Mouse (Mus musculus) forebrain, postnatal 0 days (tissue): ENCODE results near the gene Bhlhe23. TPM values are rescaled to one million over a fixed set of nuclear protein-coding genes. Genes with fewer than 3 reads are reported as not detected.

Experiments used
- ATAC-seq: fragments of 200-750 bp; cut with Nextera tagmentation; 2 replicates; pipeline ENCODE4 v1.8.0; 2017; ENCODE audit warnings: mild to moderate bottlenecking, moderate library complexity
- DNase-seq: peaks from one replicate; pipeline ENCODE4 v3.0.0-alpha.2; 2015
- H3K27ac ChIP-seq: fragments of 300-500 bp; sonication (generic); 2 replicates; pipeline ENCODE4 v1.5.1; 2014; ENCODE audit warnings: low read depth, mild to moderate bottlenecking, antibody characterized with exemption, low read length, moderate library complexity, mixed read lengths
- H3K27me3 ChIP-seq: fragments of 300-500 bp; sonication (generic); 2 replicates; pipeline ENCODE4 v1.6.1; 2014; ENCODE audit warnings: mild to moderate bottlenecking, low read length, mixed read lengths; ENCODE audit not compliant: insufficient read depth
- H3K36me3 ChIP-seq: fragments of 300-500 bp; sonication (generic); 2 replicates; pipeline ENCODE4 v1.6.1; 2014; ENCODE audit warnings: mild to moderate bottlenecking, moderate library complexity; ENCODE audit not compliant: insufficient read depth
- H3K4me1 ChIP-seq: fragments of 300-500 bp; sonication (generic); 2 replicates; pipeline ENCODE4 v1.6.1; 2014; ENCODE audit warnings: antibody characterized with exemption; ENCODE audit not compliant: insufficient read depth
- H3K4me2 ChIP-seq: fragments of 300-500 bp; sonication (generic); 2 replicates; pipeline ENCODE4 v1.6.1; 2014; ENCODE audit warnings: low read depth, mild to moderate bottlenecking, moderate library complexity
- H3K4me3 ChIP-seq: fragments of 300-500 bp; sonication (generic); 2 replicates; pipeline ENCODE4 v1.5.1; 2014; ENCODE audit warnings: low read depth, low read length, mixed read lengths
- H3K9ac ChIP-seq: fragments of 300-500 bp; sonication (generic); 2 replicates; pipeline ENCODE4 v1.6.1; 2014; ENCODE audit warnings: mild to moderate bottlenecking
- H3K9me3 ChIP-seq: fragments of 300-500 bp; sonication (generic); 2 replicates; pipeline ENCODE4 v1.6.1; 2016; ENCODE audit warnings: low read length
- CTCF ChIP-seq: sonication (generic); IDR thresholded peaks from 2 replicates; pipeline ENCODE4 v1.5.1; 2016; ENCODE audit warnings: antibody characterized with exemption, control low read depth, low read depth
- WGBS: fragments of 180-500 bp; shearing (Covaris S2); extraction: QIAGEN DNeasy Blood & Tissue Kit; methylation state at CpG from one replicate; pipeline ENCODE4 v1.1.7; 2014; 5-methylcytosine and 5-hydroxymethylcytosine counted together
- polyA plus RNA-seq: library from polyadenylated mRNA; unstranded; fragments of >200 nt; fragmentation: Nextera tagmentation; extraction: Ambion mirVana; gene quantifications from 2 replicates; pipeline ENCODE4 v1.2.1, GENCODE M21; 2015
- total RNA-seq: library from RNA; depleted of rRNA; stranded (reverse); fragments of >200 nt; gene quantifications from 2 replicates; pipeline ENCODE4 v1.2.3, GENCODE M21; 2014

The Bhlhe23 gene
- total and polyA plus RNA-seq, 2 experiments from 2014 or later = 0.33 to 0.71 TPM

GRCm38 (mm10) chr2:180813982-180814568 is 37.4 kb upstream of the Bhlhe23 start:
- Histone ChIP-seq H3K9me3 (no peaks in the 10 kb centered on the region), H3K9ac (no peak overlapping the region), H3K4me1 (no peaks in the 10 kb centered on the region), H3K4me2 (no peak overlapping the region), H3K27me3 (no peaks in the 10 kb centered on the region), H3K27ac (no peak overlapping the region), H3K4me3 (no peak overlapping the region), H3K36me3 (no peaks in the 10 kb centered on the region)
- 46% methylated on average over 4 of the region's 4 CpGs for WGBS
- ATAC-seq = peak; percentile 67
- TF ChIP-seq CTCF = peak; percentile 34
- DNase-seq = peak; percentile 32

DNA sequence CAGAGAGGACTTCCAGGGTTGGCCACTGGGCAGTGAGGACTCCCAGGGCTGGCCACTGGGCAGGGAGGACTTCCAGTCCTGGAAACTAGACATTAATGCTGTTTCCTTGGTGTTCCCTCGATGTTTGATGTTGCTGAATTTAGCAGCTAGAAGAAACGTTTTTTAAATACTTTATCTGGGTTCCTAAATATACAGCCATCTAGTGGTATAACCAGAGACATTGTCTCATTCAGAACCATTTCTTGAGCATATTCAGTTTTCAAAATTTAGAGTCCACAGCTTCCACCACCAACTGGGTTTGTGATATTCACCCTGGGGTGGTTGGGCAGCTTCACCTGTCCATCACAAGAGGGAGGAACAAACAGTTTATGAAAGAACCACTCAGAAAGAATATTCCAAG is 34.3 kb upstream of the Bhlhe23 start:
- no peak for ATAC-seq
- WGBS = 43% methylated on average over 2 of the region's 2 CpGs
- peak; percentile 40 for TF ChIP-seq CTCF

GRCm38 (mm10) chr2:180809510-180809909 is 32.8 kb upstream of the Bhlhe23 start:
- 67% methylated on average over 10 of the region's 10 CpGs for WGBS
- TF ChIP-seq CTCF = no peak
- Histone ChIP-seq H3K4me1 (no peaks in the 10 kb centered on the region), H3K36me3 (no peaks in the 10 kb centered on the region), H3K27me3 (no peaks in the 10 kb centered on the region), H3K4me2 (no peak overlapping the region), H3K9ac (no peak overlapping the region), H3K27ac (no peak overlapping the region), H3K9me3 (no peaks in the 10 kb centered on the region), H3K4me3 (no peak overlapping the region)
- ATAC-seq (no peak), DNase-seq (no peak)

More for the DNA sequence above, 34.3 kb upstream of the Bhlhe23 start:
- no peaks in the 10 kb centered on the region for H3K4me1 ChIP-seq
- no peaks in the 10 kb centered on the region for H3K9me3 ChIP-seq
- no peak overlapping the region for H3K4me2 ChIP-seq
- no peak overlapping the region for H3K27ac ChIP-seq
- no peak overlapping the region for H3K9ac ChIP-seq
- H3K27me3 ChIP-seq = no peaks in the 10 kb centered on the region
- DNase-seq = no peak
- H3K36me3 ChIP-seq = no peaks in the 10 kb centered on the region
- no peak overlapping the region for H3K4me3 ChIP-seq

- Histone ChIP-seq H3K36me3 (no peaks in the 10 kb centered on the region), H3K4me2 (no peak overlapping the region), H3K9ac (no peak overlapping the region), H3K4me3 (no peak overlapping the region), H3K27ac (no peak overlapping the region), H3K9me3 (no peaks in the 10 kb centered on the region), H3K4me1 (no peaks in the 10 kb centered on the region), H3K27me3 (no peaks in the 10 kb centered on the region)
- peak; percentile 80 for DNase-seq
- peak; percentile 94 for ATAC-seq
- WGBS = 38% methylated on average over 1 of the region's 1 CpGs
- peak; percentile 87 for TF ChIP-seq CTCF
Observed at GRCm38 (mm10) chr2:180805966-180806365, 29.3 kb upstream of the Bhlhe23 start.

- no peak for ATAC-seq
Observed at GRCm38 (mm10) chr2:180796008-180796407, 19.3 kb upstream of the Bhlhe23 start.

GRCm38 (mm10) chr2:180795597-180795996 is 18.9 kb upstream of the Bhlhe23 start:
- H3K4me1 ChIP-seq = no peaks in the 10 kb centered on the region
- ATAC-seq (no peak), DNase-seq (no peak)
- H3K4me3 ChIP-seq = no peak overlapping the region
- H3K9me3 ChIP-seq = no peaks in the 10 kb centered on the region
- no peak overlapping the region for H3K9ac ChIP-seq
- H3K27ac ChIP-seq = no peak overlapping the region
- H3K27me3 ChIP-seq = no peaks in the 10 kb centered on the region
- 64% methylated on average over 3 of the region's 3 CpGs for WGBS
- no peak for TF ChIP-seq CTCF
- no peaks in the 10 kb centered on the region for H3K36me3 ChIP-seq
- H3K4me2 ChIP-seq = no peak overlapping the region

More at GRCm38 (mm10) chr2:180796008-180796407, 19.3 kb upstream of the Bhlhe23 start:
- Histone ChIP-seq H3K4me3 (no peak overlapping the region), H3K9me3 (no peaks in the 10 kb centered on the region), H3K27ac (no peak overlapping the region), H3K9ac (no peak overlapping the region), H3K27me3 (no peaks in the 10 kb centered on the region), H3K36me3 (no peaks in the 10 kb centered on the region), H3K4me2 (no peak overlapping the region), H3K4me1 (no peaks in the 10 kb centered on the region)
- 62% methylated on average over 4 of the region's 4 CpGs for WGBS
- TF ChIP-seq CTCF = peak; percentile 49
- no peak for DNase-seq

DNA sequence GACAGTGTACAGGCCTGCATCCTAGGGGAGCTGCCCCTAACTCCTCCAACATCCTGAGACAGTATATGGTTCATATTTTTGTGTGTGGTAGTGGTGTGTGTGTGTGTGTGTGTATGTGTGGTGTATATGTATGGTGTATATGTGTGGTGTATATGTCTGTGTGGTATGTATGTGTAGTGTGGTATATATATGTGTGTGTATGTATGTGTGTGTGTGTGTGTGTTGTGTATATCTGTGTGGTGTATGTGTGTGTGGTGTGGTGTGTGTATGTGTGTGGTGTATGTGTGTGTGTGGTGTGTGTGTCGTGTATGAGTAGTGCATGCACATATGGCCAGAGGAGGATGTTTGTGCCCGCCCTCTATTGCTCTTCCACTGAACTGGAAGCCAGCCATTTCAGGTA is 17.7 kb upstream of the Bhlhe23 start:
- 79% methylated on average over 2 of the region's 2 CpGs for WGBS
- no peaks in the 10 kb centered on the region for H3K36me3 ChIP-seq
- no peak for ATAC-seq

More for the DNA sequence above, 17.7 kb upstream of the Bhlhe23 start:
- Histone ChIP-seq H3K4me2 (no peak overlapping the region), H3K4me1 (peaks cover under 1% of the 10 kb centered on the region; the same call in 1 of the 2 replicates), H3K27me3 (no peaks in the 10 kb centered on the region), H3K4me3 (no peak overlapping the region), H3K27ac (no peak overlapping the region), H3K9ac (no peak overlapping the region), H3K9me3 (no peaks in the 10 kb centered on the region)
- DNase-seq = no peak
- no peak for TF ChIP-seq CTCF
